In genomic region chr7:27092038-27092703, GRCm38 (mm10) we compare ENCODE assay signal across 19 mouse cellular contexts. TPM values are rescaled to one million over a fixed set of nuclear protein-coding genes. Genes with fewer than 3 reads are reported as not detected.
"Had no signal": no experiment of that assay in that cellular context is flagged by ENCODE, and none has a peak within 500 bp of the region (broad histone marks: within the 10 kb centered on the region; RNA-seq: fewer than 3 reads in every experiment).

No protein-coding gene starts in this region.

- H3K27me3 ChIP-seq: limb, embryonic 13.5 days; liver, embryonic 15.5 days; midbrain, embryonic 12.5 days; neural tube, embryonic 13.5 days had no signal

- H3K27ac ChIP-seq: hindbrain, postnatal 0 days; layer of hippocampus, adult 2 months; limb, embryonic 13.5 days; liver, embryonic 15.5 days; macrophage; midbrain, embryonic 12.5 days; neural tube, embryonic 13.5 days had no signal

- DNase-seq: kidney, adult 11 months; kidney, postnatal 10 days; kidney, postnatal 4 days; retina, postnatal 1 day; right cerebral cortex, postnatal 4 days; thymus, adult 2 months; thymus, postnatal 25 days had no signal

- H3K36me3 ChIP-seq: limb, embryonic 13.5 days; liver, embryonic 15.5 days; midbrain, embryonic 12.5 days; neural tube, embryonic 13.5 days had no signal

- H3K4me3 ChIP-seq: layer of hippocampus, adult 2 months; limb, embryonic 13.5 days; liver, embryonic 15.5 days; midbrain, embryonic 12.5 days; neural tube, embryonic 13.5 days had no signal

- H3K9ac ChIP-seq: limb, embryonic 13.5 days; liver, embryonic 15.5 days; midbrain, embryonic 12.5 days; neural tube, embryonic 13.5 days had no signal

- H3K4me2 ChIP-seq: limb, embryonic 13.5 days; liver, embryonic 15.5 days; midbrain, embryonic 12.5 days; neural tube, embryonic 13.5 days had no signal

- H3K9me3 ChIP-seq: limb, embryonic 13.5 days; liver, embryonic 15.5 days; midbrain, embryonic 12.5 days; neural tube, embryonic 13.5 days had no signal

- H3K4me1 ChIP-seq: limb, embryonic 13.5 days; liver, embryonic 15.5 days; midbrain, embryonic 12.5 days; neural tube, embryonic 13.5 days had no signal

- ATAC-seq: hindbrain, postnatal 0 days; midbrain, embryonic 16.5 days had no signal

RNA-seq across cellular contexts. Expression of gene Cyp2f2, which starts 27.5 kb away (rescaled TPM):
- total RNA-seq: hindbrain, postnatal 0 days; left cerebral cortex, postnatal 36 days; megakaryocyte-erythroid progenitor cell, adult 5-6 weeks had no signal
- polyA plus RNA-seq: intestine, embryonic 14.5 days; kidney, embryonic 14.5 days; limb, embryonic 13.5 days; macrophage; midbrain, embryonic 12.5 days; midbrain, embryonic 16.5 days; neural tube, embryonic 13.5 days had no signal
